Mouse (Mus musculus) forebrain, embryonic 10.5 days (tissue): ENCODE results near the gene Ampd2. TPM values are rescaled to one million over a fixed set of nuclear protein-coding genes. Genes with fewer than 3 reads are reported as not detected.

Experiments
- DNase-seq: peaks from one replicate; pipeline ENCODE4 v3.0.0-alpha.2; 2017; ENCODE audit warnings: low spot score; ENCODE audit errors: extremely low spot score
- H3K27ac ChIP-seq: fragments of 300-500 bp; sonication (generic); 2 replicates; pipeline ENCODE4 v1.5.1; 2016; ENCODE audit warnings: mild to moderate bottlenecking
- H3K27me3 ChIP-seq: fragments of 300-500 bp; sonication (generic); 2 replicates; pipeline ENCODE4 v1.6.1; 2016; ENCODE audit warnings: mild to moderate bottlenecking; ENCODE audit not compliant: poor library complexity, severe bottlenecking
- H3K36me3 ChIP-seq: fragments of 300-500 bp; sonication (generic); replicated peaks from 2 replicates; pipeline ENCODE4 v1.6.1; 2016; ENCODE audit warnings: mild to moderate bottlenecking, moderate library complexity
- H3K4me1 ChIP-seq: fragments of 300-500 bp; sonication (generic); 2 replicates; pipeline ENCODE4 v1.6.1; 2016
- H3K4me3 ChIP-seq: fragments of 300-500 bp; sonication (generic); 2 replicates; pipeline ENCODE4 v1.5.1; 2016; ENCODE audit warnings: mild to moderate bottlenecking, moderate library complexity
- H3K9me3 ChIP-seq: fragments of 300-500 bp; sonication (generic); 2 replicates; pipeline ENCODE4 v1.6.1; 2016; ENCODE audit warnings: mild to moderate bottlenecking, moderate library complexity
- WGBS: fragments of 180-500 bp; shearing (Covaris S2); methylation state at CpG from one replicate; pipeline ENCODE4 v1.1.7; 2016; 5-methylcytosine and 5-hydroxymethylcytosine counted together
- polyA plus RNA-seq: library from polyadenylated mRNA; unstranded; fragments of >200 nt; fragmentation: Nextera tagmentation; extraction: Ambion mirVana; gene quantifications from 2 replicates; pipeline ENCODE4 v1.2.1, GENCODE M21; 2016

Gene Ampd2
- polyA plus RNA-seq, 1 experiment from 2014 or later: 69.3 TPM

- H3K4me1 ChIP-seq: no peaks in the 10 kb centered on the region
- no peak for DNase-seq
- no peaks in the 10 kb centered on the region for H3K27me3 ChIP-seq
- H3K9me3 ChIP-seq: no peaks in the 10 kb centered on the region
- WGBS: 91% methylated on average over 7 of the region's 7 CpGs
- no peak overlapping the region for H3K27ac ChIP-seq
- no peak overlapping the region for H3K4me3 ChIP-seq
- H3K36me3 ChIP-seq: peaks cover 95% of the 10 kb centered on the region
These were observed 27.3 kb upstream of the Ampd2 start for GRCm38 (mm10) chr3:108113591-108114289.

- Histone ChIP-seq H3K36me3 (peaks cover 95% of the 10 kb centered on the region), H3K9me3 (no peaks in the 10 kb centered on the region), H3K4me1 (no peaks in the 10 kb centered on the region), H3K27ac (no peak overlapping the region), H3K4me3 (no peak overlapping the region), H3K27me3 (no peaks in the 10 kb centered on the region)
- 94% methylated on average over 4 of the region's 4 CpGs for WGBS
- no peak for DNase-seq
These were observed 26.2 kb upstream of the Ampd2 start for GRCm38 (mm10) chr3:108112666-108113065.

GRCm38 (mm10) chr3:108112246-108112645 is 25.8 kb upstream of the Ampd2 start:
- WGBS: 91% methylated on average over 7 of the region's 7 CpGs
- H3K4me3 ChIP-seq: no peak overlapping the region
- no peaks in the 10 kb centered on the region for H3K4me1 ChIP-seq
- no peak for DNase-seq
- peaks cover 94% of the 10 kb centered on the region for H3K36me3 ChIP-seq
- H3K27me3 ChIP-seq: no peaks in the 10 kb centered on the region
- no peak overlapping the region for H3K27ac ChIP-seq
- H3K9me3 ChIP-seq: no peaks in the 10 kb centered on the region

GRCm38 (mm10) chr3:108111320-108111719 is 24.9 kb upstream of the Ampd2 start:
- Histone ChIP-seq H3K36me3 (peaks cover 90% of the 10 kb centered on the region), H3K9me3 (no peaks in the 10 kb centered on the region), H3K4me3 (no peak overlapping the region), H3K27ac (no peak overlapping the region), H3K27me3 (no peaks in the 10 kb centered on the region), H3K4me1 (no peaks in the 10 kb centered on the region)
- no peak for DNase-seq
- WGBS: 96% methylated on average over 5 of the region's 5 CpGs

GRCm38 (mm10) chr3:108105281-108105680 is 18.8 kb upstream of the Ampd2 start:
- no peaks in the 10 kb centered on the region for H3K9me3 ChIP-seq
- no peak for DNase-seq
- no peaks in the 10 kb centered on the region for H3K27me3 ChIP-seq
- H3K4me3 ChIP-seq: no peak overlapping the region
- H3K27ac ChIP-seq: no peak overlapping the region
- H3K36me3 ChIP-seq: peaks cover 43% of the 10 kb centered on the region
- no peaks in the 10 kb centered on the region for H3K4me1 ChIP-seq
- WGBS: 88% methylated on average over 3 of the region's 3 CpGs

- Histone ChIP-seq H3K27ac (no peak overlapping the region), H3K4me3 (no peak overlapping the region), H3K36me3 (peaks cover 14% of the 10 kb centered on the region), H3K4me1 (no peaks in the 10 kb centered on the region), H3K9me3 (no peaks in the 10 kb centered on the region), H3K27me3 (no peaks in the 10 kb centered on the region)
- no peak for DNase-seq
- WGBS: 94% methylated on average over 6 of the region's 6 CpGs
These were observed 15.6 kb upstream of the Ampd2 start for GRCm38 (mm10) chr3:108102075-108102474.

- 68% methylated on average over 3 of the region's 3 CpGs for WGBS
These were observed 15.1 kb upstream of the Ampd2 start for GRCm38 (mm10) chr3:108101594-108101993.

GRCm38 (mm10) chr3:108098316-108098715 is 11.9 kb upstream of the Ampd2 start:
- Histone ChIP-seq H3K36me3 (no peaks in the 10 kb centered on the region), H3K27ac (no peak overlapping the region), H3K9me3 (no peaks in the 10 kb centered on the region), H3K27me3 (peaks cover 3% of the 10 kb centered on the region; the same call in 1 of the 2 replicates), H3K4me1 (peaks cover 3% of the 10 kb centered on the region; the same call in 1 of the 2 replicates), H3K4me3 (no peak overlapping the region)
- 88% methylated on average over 6 of the region's 6 CpGs for WGBS
- no peak for DNase-seq

More at GRCm38 (mm10) chr3:108101594-108101993, 15.1 kb upstream of the Ampd2 start:
- Histone ChIP-seq H3K27ac (no peak overlapping the region), H3K4me1 (no peaks in the 10 kb centered on the region), H3K9me3 (no peaks in the 10 kb centered on the region), H3K27me3 (no peaks in the 10 kb centered on the region), H3K36me3 (peaks cover 11% of the 10 kb centered on the region), H3K4me3 (no peak overlapping the region)
- no peak for DNase-seq

- 82% methylated on average over 8 of the region's 8 CpGs for WGBS
- Histone ChIP-seq H3K27me3 (peaks cover 7% of the 10 kb centered on the region; the same call in 1 of the 2 replicates), H3K27ac (no peak overlapping the region), H3K9me3 (no peaks in the 10 kb centered on the region), H3K4me3 (no peak overlapping the region), H3K4me1 (peaks cover 9% of the 10 kb centered on the region; the same call in 1 of the 2 replicates), H3K36me3 (no peaks in the 10 kb centered on the region)
- no peak for DNase-seq
These were observed 11.2 kb upstream of the Ampd2 start for GRCm38 (mm10) chr3:108097656-108098055.

GRCm38 (mm10) chr3:108096726-108097125 is 10.3 kb upstream of the Ampd2 start:
- no peak overlapping the region for H3K4me3 ChIP-seq
- WGBS: 89% methylated on average over 10 of the region's 10 CpGs
- H3K27me3 ChIP-seq: peaks cover 10% of the 10 kb centered on the region; the same call in 1 of the 2 replicates
- DNase-seq: no peak
- H3K9me3 ChIP-seq: no peaks in the 10 kb centered on the region
- H3K36me3 ChIP-seq: no peaks in the 10 kb centered on the region
- peaks cover 9% of the 10 kb centered on the region; the same call in 1 of the 2 replicates for H3K4me1 ChIP-seq
- peak overlapping the region; percentile 44; the same call in 1 of the 2 replicates for H3K27ac ChIP-seq

- peaks cover 10% of the 10 kb centered on the region; the same call in 1 of the 2 replicates for H3K27me3 ChIP-seq
- DNase-seq: no peak
- no peaks in the 10 kb centered on the region for H3K36me3 ChIP-seq
- WGBS: 82% methylated on average over 8 of the region's 8 CpGs
- H3K4me1 ChIP-seq: peaks cover 9% of the 10 kb centered on the region; the same call in 1 of the 2 replicates
- H3K4me3 ChIP-seq: no peak overlapping the region
- H3K27ac ChIP-seq: peak overlapping the region; percentile 44; the same call in 1 of the 2 replicates
- H3K9me3 ChIP-seq: no peaks in the 10 kb centered on the region
These were observed 9.8 kb upstream of the Ampd2 start for GRCm38 (mm10) chr3:108096226-108096625.

GRCm38 (mm10) chr3:108094976-108095760 is 8.7 kb upstream of the Ampd2 start:
- Histone ChIP-seq H3K4me1 (peaks cover 9% of the 10 kb centered on the region; the same call in 1 of the 2 replicates), H3K36me3 (no peaks in the 10 kb centered on the region), H3K4me3 (no peak overlapping the region), H3K27ac (no peak overlapping the region), H3K27me3 (peaks cover 10% of the 10 kb centered on the region; the same call in 1 of the 2 replicates), H3K9me3 (no peaks in the 10 kb centered on the region)
- no peak for DNase-seq
- 92% methylated on average over 12 of the region's 12 CpGs for WGBS

GRCm38 (mm10) chr3:108094146-108094545 is 7.7 kb upstream of the Ampd2 start:
- Histone ChIP-seq H3K9me3 (no peaks in the 10 kb centered on the region), H3K27ac (no peak overlapping the region), H3K27me3 (peaks cover 10% of the 10 kb centered on the region; the same call in 1 of the 2 replicates), H3K36me3 (no peaks in the 10 kb centered on the region), H3K4me3 (no peak overlapping the region), H3K4me1 (peaks cover 19% of the 10 kb centered on the region)
- 82% methylated on average over 1 of the region's 1 CpGs for WGBS
- DNase-seq: no peak
